Mouse (Mus musculus) intestine, postnatal 0 days (tissue): ENCODE measurements around the gene Prkaa1. TPM values are rescaled to one million over a fixed set of nuclear protein-coding genes. Genes with fewer than 3 reads are reported as not detected.

Source experiments
- ATAC-seq: fragments of 200-750 bp; cut with Nextera tagmentation; 2 replicates; pipeline ENCODE4 v1.8.0; 2017; ENCODE audit warnings: mild to moderate bottlenecking, moderate TSS enrichment, moderate library complexity
- H3K27ac ChIP-seq: fragments of 300-500 bp; sonication (generic); 2 replicates; pipeline ENCODE4 v1.5.1; 2014; ENCODE audit warnings: mild to moderate bottlenecking, low read depth, low read length, moderate library complexity
- H3K27me3 ChIP-seq: fragments of 300-500 bp; sonication (generic); replicated peaks from 2 replicates; pipeline ENCODE4 v1.6.1; 2014; ENCODE audit warnings: low read length, mixed read lengths; ENCODE audit not compliant: control insufficient read depth, insufficient read depth
- H3K36me3 ChIP-seq: fragments of 300-500 bp; sonication (generic); 2 replicates; pipeline ENCODE4 v1.6.1; 2014; ENCODE audit warnings: mild to moderate bottlenecking, moderate library complexity; ENCODE audit not compliant: control insufficient read depth, insufficient read depth
- H3K4me1 ChIP-seq: fragments of 300-500 bp; sonication (generic); replicated peaks from 2 replicates; pipeline ENCODE4 v1.6.1; 2014; ENCODE audit warnings: antibody characterized with exemption, low read length, mixed read lengths; ENCODE audit not compliant: control insufficient read depth, insufficient read depth
- H3K4me2 ChIP-seq: fragments of 300-500 bp; sonication (generic); replicated peaks from 2 replicates; pipeline ENCODE4 v1.6.1; 2014; ENCODE audit warnings: low read depth, mild to moderate bottlenecking, moderate library complexity
- H3K4me3 ChIP-seq: fragments of 300-500 bp; sonication (generic); 2 replicates; pipeline ENCODE4 v1.5.1; 2014; ENCODE audit warnings: low read depth, low read length
- H3K9ac ChIP-seq: fragments of 300-500 bp; sonication (generic); 2 replicates; pipeline ENCODE4 v1.6.1; 2014; ENCODE audit warnings: mild to moderate bottlenecking, low read depth, low read length
- H3K9me3 ChIP-seq: fragments of 300-500 bp; sonication (generic); 2 replicates; pipeline ENCODE4 v1.6.1; 2016; ENCODE audit warnings: mixed run types; ENCODE audit not compliant: control insufficient read depth
- CTCF ChIP-seq: sonication (generic); IDR thresholded peaks from 2 replicates; pipeline ENCODE4 v1.5.1; 2016; ENCODE audit warnings: low read depth, mild to moderate bottlenecking, control low read depth, antibody characterized with exemption, moderate library complexity
- WGBS: fragments of 180-500 bp; shearing (Covaris S2); extraction: QIAGEN DNeasy Blood & Tissue Kit; methylation state at CpG from one replicate; pipeline ENCODE4 v1.1.7; 2014; 5-methylcytosine and 5-hydroxymethylcytosine counted together
- polyA plus RNA-seq: library from polyadenylated mRNA; unstranded; fragments of >200 nt; fragmentation: Nextera tagmentation; extraction: Ambion mirVana; gene quantifications from 2 replicates; pipeline ENCODE4 v1.2.1, GENCODE M21; 2015

Gene Prkaa1
- polyA plus RNA-seq, 1 experiment from 2014 or later = 16.6 TPM

GRCm38 (mm10) chr15:5185366-5186292, 42.0 kb downstream of the Prkaa1 start, which contains the start of gene Ttc33:
Gene Ttc33 (plus strand): TSS chr15:5185525.
- H3K27ac ChIP-seq = peak within 1 kb of the TSS; percentile 92
- H3K9ac ChIP-seq = peak within 1 kb of the TSS; percentile 87
- H3K9me3 ChIP-seq = no peaks in the 10 kb centered on the region
- under 1% methylated on average over 55 of the region's 55 CpGs for WGBS
- peaks cover 8% of the 10 kb centered on the region; the same call in 1 of the 2 replicates for H3K4me1 ChIP-seq
- no peaks in the 10 kb centered on the region for H3K27me3 ChIP-seq
- H3K36me3 ChIP-seq = peaks cover 7% of the 10 kb centered on the region
- peak; percentile 88 for ATAC-seq
- TF ChIP-seq CTCF = peak; percentile 68
- peak within 1 kb of the TSS; percentile 88 for H3K4me3 ChIP-seq
- peak within 1 kb of the TSS; percentile 85 for H3K4me2 ChIP-seq

- Histone ChIP-seq H3K4me2 (peak overlapping the region; percentile 85), H3K27me3 (no peaks in the 10 kb centered on the region), H3K9me3 (no peaks in the 10 kb centered on the region), H3K9ac (peak overlapping the region; percentile 87), H3K4me3 (peak overlapping the region; percentile 88), H3K27ac (peak overlapping the region; percentile 92), H3K4me1 (peaks cover 8% of the 10 kb centered on the region; the same call in 1 of the 2 replicates), H3K36me3 (peaks cover 7% of the 10 kb centered on the region)
- no peak for TF ChIP-seq CTCF
- ATAC-seq = no peak
- whole genome bisulfite sequencing = 21% methylated on average over 10 of the region's 10 CpGs
Observed at GRCm38 (mm10) chr15:5186293-5186675, 42.6 kb downstream of the Prkaa1 start.

- ATAC-seq = no peak
- WGBS = 44% methylated on average over 3 of the region's 4 CpGs
Observed at GRCm38 (mm10) chr15:5187116-5187515, 43.5 kb downstream of the Prkaa1 start.

GRCm38 (mm10) chr15:5188029-5188428, 44.4 kb downstream of the Prkaa1 start:
- peaks cover 10% of the 10 kb centered on the region for H3K36me3 ChIP-seq
- H3K9me3 ChIP-seq = no peaks in the 10 kb centered on the region
- ATAC-seq = no peak
- no peak overlapping the region for H3K4me2 ChIP-seq
- peaks cover 8% of the 10 kb centered on the region; the same call in 1 of the 2 replicates for H3K4me1 ChIP-seq
- H3K4me3 ChIP-seq = no peak overlapping the region
- TF ChIP-seq CTCF = no peak
- H3K27ac ChIP-seq = no peak overlapping the region
- 70% methylated on average over 1 of the region's 1 CpGs for WGBS
- H3K27me3 ChIP-seq = no peaks in the 10 kb centered on the region
- H3K9ac ChIP-seq = no peak overlapping the region

More at GRCm38 (mm10) chr15:5187116-5187515, 43.5 kb downstream of the Prkaa1 start:
- no peak overlapping the region for H3K27ac ChIP-seq
- H3K9ac ChIP-seq = no peak overlapping the region
- no peak for TF ChIP-seq CTCF
- H3K36me3 ChIP-seq = peaks cover 7% of the 10 kb centered on the region
- no peak overlapping the region for H3K4me2 ChIP-seq
- no peaks in the 10 kb centered on the region for H3K27me3 ChIP-seq
- H3K9me3 ChIP-seq = no peaks in the 10 kb centered on the region
- H3K4me1 ChIP-seq = peaks cover 8% of the 10 kb centered on the region; the same call in 1 of the 2 replicates
- no peak overlapping the region for H3K4me3 ChIP-seq

GRCm38 (mm10) chr15:5189504-5190093, 45.9 kb downstream of the Prkaa1 start:
- Histone ChIP-seq H3K4me2 (no peak overlapping the region), H3K27ac (no peak overlapping the region), H3K9me3 (no peaks in the 10 kb centered on the region), H3K27me3 (no peaks in the 10 kb centered on the region), H3K9ac (no peak overlapping the region), H3K4me3 (no peak overlapping the region), H3K4me1 (peaks cover 8% of the 10 kb centered on the region; the same call in 1 of the 2 replicates), H3K36me3 (peaks cover 10% of the 10 kb centered on the region)
- 55% methylated on average over 10 of the region's 10 CpGs for WGBS
- no peak for ATAC-seq
- TF ChIP-seq CTCF = peak; percentile 56

GRCm38 (mm10) chr15:5193833-5194232, 50.2 kb downstream of the Prkaa1 start:
- no peak overlapping the region for H3K27ac ChIP-seq

More at GRCm38 (mm10) chr15:5193833-5194232, 50.2 kb downstream of the Prkaa1 start:
- H3K4me2 ChIP-seq = no peak overlapping the region
- peaks cover 10% of the 10 kb centered on the region for H3K36me3 ChIP-seq
- no peaks in the 10 kb centered on the region for H3K4me1 ChIP-seq
- H3K27me3 ChIP-seq = no peaks in the 10 kb centered on the region
- TF ChIP-seq CTCF = peak; percentile 83
- no peak overlapping the region for H3K9ac ChIP-seq
- ATAC-seq = no peak
- 73% methylated on average over 3 of the region's 3 CpGs for WGBS
- no peak overlapping the region for H3K4me3 ChIP-seq
- no peaks in the 10 kb centered on the region for H3K9me3 ChIP-seq
